Mouse (Mus musculus) NIH3T3 (cell line): ENCODE data around the gene Trpv2.

Experiments used
- DNase-seq: peaks from one replicate; pipeline ENCODE4 v3.0.0-alpha.2; 2012; ENCODE audit warnings: low read depth

The Trpv2 gene

GRCm38 (mm10) chr11:62573959-62574702 is at the start of gene Trpv2:
Trpv2 (plus strand) TSS chr11:62574486.
- peak; percentile 59 for DNase-seq

GRCm38 (mm10) chr11:62537089-62537488 is 37.2 kb upstream of the Trpv2 start:
- DNase-seq = no peak

GRCm38 (mm10) chr11:62537590-62537989 is 36.7 kb upstream of the Trpv2 start:
- no peak for DNase-seq

- DNase-seq = peak; percentile 64
These were observed 35.8 kb upstream of the Trpv2 start for GRCm38 (mm10) chr11:62538321-62539088.

GRCm38 (mm10) chr11:62539089-62539890 is 35.0 kb upstream of the Trpv2 start, which contains the start of gene Cenpv:
Cenpv (minus strand) TSS chr11:62539261.
- peak; percentile 70 for DNase-seq

- no peak for DNase-seq
These were observed 34.1 kb upstream of the Trpv2 start for GRCm38 (mm10) chr11:62540167-62540566.

GRCm38 (mm10) chr11:62540969-62541368 is 33.3 kb upstream of the Trpv2 start:
- DNase-seq = no peak

GRCm38 (mm10) chr11:62541581-62541980 is 32.7 kb upstream of the Trpv2 start:
- no peak for DNase-seq

GRCm38 (mm10) chr11:62543991-62544390 is 30.3 kb upstream of the Trpv2 start:
- no peak for DNase-seq

- peak; percentile 94 for DNase-seq
These were observed 24.5 kb upstream of the Trpv2 start for GRCm38 (mm10) chr11:62549782-62550181.

GRCm38 (mm10) chr11:62550227-62550685 is 24.0 kb upstream of the Trpv2 start:
- DNase-seq = peak; percentile 79

GRCm38 (mm10) chr11:62550727-62551225 is 23.5 kb upstream of the Trpv2 start, which contains the start of gene Ubb:
Ubb (plus strand) TSS chr11:62551171.
- DNase-seq = peak; percentile 100

- DNase-seq = peak; percentile 92
These were observed 22.8 kb upstream of the Trpv2 start for GRCm38 (mm10) chr11:62551226-62552119.

GRCm38 (mm10) chr11:62553186-62553585 is 21.1 kb upstream of the Trpv2 start:
- no peak for DNase-seq

GRCm38 (mm10) chr11:62553633-62554032 is 20.7 kb upstream of the Trpv2 start:
- DNase-seq = no peak

GRCm38 (mm10) chr11:62554163-62554855 is 20.0 kb upstream of the Trpv2 start:
- DNase-seq = no peak

GRCm38 (mm10) chr11:62554934-62555517 is 19.3 kb upstream of the Trpv2 start:
- DNase-seq = no peak

GRCm38 (mm10) chr11:62555896-62556412 is 18.3 kb upstream of the Trpv2 start:
- no peak for DNase-seq

- DNase-seq = no peak
These were observed 17.1 kb upstream of the Trpv2 start for GRCm38 (mm10) chr11:62557205-62557604.

GRCm38 (mm10) chr11:62558152-62558551 is 16.1 kb upstream of the Trpv2 start:
- DNase-seq = peak; percentile 71
